Comparison of ENCODE assay signal across 1 mouse cellular context in genomic region chr2:62459241-62460174, GRCm38 (mm10).
TF ChIP-seq lines count a peak whose summit lies in the region.

No protein-coding gene starts in this region.

TF ChIP-seq in MEL, 35 proteins besides CTCF, POLR2A, EP300 and RAD21 (continued from another document):
- TF ChIP-seq HCFC1 (IDR thresholded peaks at IDR 0.05; ENCODE audit: low read depth, low read length), result 0 out of 2 replicates have a peak, but pooled peaks have one; percentile 18
- TF ChIP-seq POLR2AphosphoS2 (IDR thresholded peaks at IDR 0.05; ENCODE audit: low read length), result no peak; the same call in 1 of the 2 replicates
- peak; percentile 49; the same call in 1 of the 2 replicates for TF ChIP-seq ZKSCAN1 (IDR thresholded peaks at IDR 0.05; ENCODE audit: low read depth, low read length)
- TF ChIP-seq ETS1 (IDR thresholded peaks at IDR 0.05; ENCODE audit: low read depth, low read length), result no peak; the same call in 1 of the 2 replicates
- TF ChIP-seq USF1 (IDR thresholded peaks at IDR 0.05; ENCODE audit: low read depth, low read length), result no peak
- peak; percentile 36 for TF ChIP-seq SIN3A (IDR thresholded peaks at IDR 0.05; ENCODE audit: low read length)
- TF ChIP-seq ZC3H11A (IDR thresholded peaks at IDR 0.05; ENCODE audit: low read depth, low read length), result no peak
- TF ChIP-seq KAT2A (conservative IDR thresholded peaks at IDR 0.05; ENCODE audit: low read depth, low read length), result no peak
- TF ChIP-seq SMC3 (IDR thresholded peaks at IDR 0.05; ENCODE audit: low read depth, low read length), result no peak
- peak; percentile 37; the same call in 1 of the 2 replicates for TF ChIP-seq TBP (IDR thresholded peaks at IDR 0.05; ENCODE audit: low read depth, low read length)
- TF ChIP-seq NRF1 (IDR thresholded peaks at IDR 0.05; ENCODE audit: insufficient read depth, low read depth, low read length, poor library complexity, severe bottlenecking), result no peak
- peak; percentile 76; the same call in 1 of the 2 replicates for TF ChIP-seq CHD1 (IDR thresholded peaks at IDR 0.05; ENCODE audit: low read depth, low read length)
- TF ChIP-seq POLR2AphosphoS5 (IDR thresholded peaks at IDR 0.05; ENCODE audit: borderline replicate concordance, low read depth, low read length), result no peak
TF ChIP-seq in MEL: peak in this region for 8.
